Mouse (Mus musculus) natural killer cell, adult 2 months (primary cell): ENCODE results near the gene Ktn1.

Experiments
- DNase-seq, 2 experiments: peaks; one replicate each; pipeline ENCODE4 v3.0.0; 2022; ENCODE audit warnings: low spot score in 2 of 2

Ktn1 gene

DNA sequence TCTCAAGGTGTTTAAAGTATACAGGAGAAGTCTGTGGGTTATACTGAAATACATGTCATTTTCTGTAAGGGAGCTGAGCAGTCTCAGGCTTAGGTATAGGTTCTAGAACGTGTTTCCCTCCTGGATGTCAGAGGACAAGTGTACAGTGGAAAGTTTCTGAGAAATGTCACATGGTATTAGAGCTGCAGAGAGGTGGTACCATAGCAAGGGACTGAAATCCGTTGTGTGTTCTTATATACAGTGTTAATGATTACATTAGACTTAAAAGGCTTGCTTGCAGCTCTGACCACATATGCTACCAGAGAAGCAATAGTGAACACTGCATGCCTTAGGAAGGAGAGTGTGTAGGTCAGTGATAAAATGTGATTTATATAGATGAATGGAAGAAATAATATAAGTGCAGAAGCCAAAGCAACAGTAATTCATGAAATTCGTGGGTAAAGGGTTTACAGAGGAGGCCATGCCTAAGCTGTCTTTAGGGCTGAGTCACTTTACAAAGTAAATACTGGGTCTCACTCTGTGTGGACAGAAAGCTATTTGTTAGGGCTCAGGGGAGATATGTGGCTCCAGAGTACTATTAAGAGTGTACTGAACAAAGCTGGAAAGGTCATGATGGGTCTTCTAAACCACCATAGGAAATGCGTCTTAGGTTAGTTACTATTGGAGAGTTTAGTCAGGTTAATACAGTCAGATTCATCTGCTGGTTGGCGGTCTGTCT lies 17.0 kb downstream of the Ktn1 start:
- no peak for DNase-seq

DNA sequence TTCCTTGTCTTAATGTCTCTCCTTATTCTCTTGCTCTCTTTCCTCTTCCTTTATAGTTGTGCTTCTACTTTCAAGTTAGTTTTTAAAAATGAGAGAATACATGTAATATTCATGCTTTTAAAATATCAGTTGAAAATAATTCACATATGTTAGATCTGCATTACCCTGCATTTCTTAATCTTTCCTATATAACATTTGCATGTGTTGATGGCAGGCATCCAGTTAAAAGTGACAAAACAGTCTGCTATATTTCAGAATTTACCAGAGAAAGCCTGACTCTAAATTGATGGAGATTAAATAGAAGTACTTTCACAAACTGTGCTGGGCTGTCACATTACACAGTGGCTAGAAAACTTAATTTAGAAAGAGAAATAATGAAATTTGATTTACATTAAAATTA lies 19.8 kb downstream of the Ktn1 start:
- no peak for DNase-seq

DNA sequence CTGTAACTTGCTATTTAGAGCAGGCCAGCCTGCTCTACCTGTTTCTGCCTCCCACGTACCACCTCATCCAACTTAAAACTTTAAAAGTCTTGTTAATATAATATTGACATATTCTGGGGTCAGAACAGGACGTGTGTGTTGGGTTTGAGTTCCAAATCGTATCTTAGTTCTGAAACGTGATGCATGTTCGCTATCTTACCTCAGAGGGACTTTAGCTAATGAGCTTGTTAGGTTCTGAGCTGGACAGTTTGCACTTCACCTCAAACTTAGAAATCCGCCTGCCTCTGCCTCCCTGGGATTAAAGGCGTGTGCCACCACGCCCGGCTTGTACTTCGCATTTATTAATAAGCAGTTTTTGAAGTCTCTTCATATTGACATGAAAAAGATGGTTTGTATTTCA lies 34.6 kb downstream of the Ktn1 start:
- DNase-seq: no peak

DNA sequence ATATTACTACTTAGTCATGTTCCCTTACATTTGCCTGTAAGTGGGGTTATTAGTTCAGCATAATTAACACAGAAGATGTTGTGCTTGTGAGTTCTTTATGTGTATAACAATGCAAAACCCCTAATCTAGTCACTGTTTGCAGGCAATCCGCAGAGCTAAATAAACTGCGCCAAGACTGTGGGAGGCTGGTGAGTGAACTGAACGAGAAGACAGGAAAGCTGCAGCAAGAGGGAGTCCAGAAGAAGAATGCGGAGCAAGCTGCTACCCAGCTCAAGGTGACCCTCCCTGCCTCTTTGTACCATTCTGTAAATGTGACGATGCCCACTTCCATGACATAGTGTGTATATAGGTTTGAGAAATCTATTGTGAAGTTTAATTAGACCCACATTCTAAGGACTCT lies 36.3 kb downstream of the Ktn1 start:
- DNase-seq: no peak

DNA sequence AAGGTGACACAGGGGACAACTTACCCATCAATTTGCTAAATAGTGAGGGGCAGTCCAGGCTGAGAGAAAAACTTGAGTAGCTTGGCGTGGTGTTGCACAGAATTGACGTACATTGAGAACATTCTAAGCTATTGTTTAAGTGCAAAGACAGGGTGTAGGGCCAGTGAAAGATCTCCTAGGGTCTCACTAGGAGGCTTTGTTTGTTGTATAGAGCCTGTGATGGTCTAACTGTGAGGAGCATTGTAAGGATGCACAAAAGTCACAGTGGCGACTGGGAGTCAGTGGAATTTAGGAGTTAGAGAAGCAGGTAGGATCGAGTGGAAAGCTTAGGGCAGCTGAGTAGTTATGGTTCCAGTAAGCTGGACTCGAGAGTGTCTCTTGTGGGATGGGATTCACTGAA lies 50.9 kb downstream of the Ktn1 start:
- DNase-seq: no peak

DNA sequence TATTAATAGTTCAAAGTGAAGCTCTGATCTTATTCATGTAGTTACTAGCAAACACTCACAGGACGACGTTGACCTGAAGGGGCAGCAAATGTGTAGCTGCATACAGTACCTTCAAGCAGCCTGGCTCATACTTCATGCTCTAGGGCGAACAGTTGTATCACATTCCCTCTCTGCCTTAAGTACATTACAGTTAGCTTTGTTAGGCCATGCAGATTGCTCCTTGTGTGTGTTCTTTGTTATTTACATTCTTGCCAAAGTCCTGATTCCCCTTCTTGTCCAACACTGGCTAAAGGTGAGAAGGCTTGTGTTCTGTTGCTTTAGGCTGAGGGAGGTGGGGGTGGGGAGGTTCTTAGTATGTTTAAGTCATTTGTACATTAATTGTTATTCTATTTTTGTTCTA lies 61.3 kb downstream of the Ktn1 start:
- DNase-seq: no peak

DNA sequence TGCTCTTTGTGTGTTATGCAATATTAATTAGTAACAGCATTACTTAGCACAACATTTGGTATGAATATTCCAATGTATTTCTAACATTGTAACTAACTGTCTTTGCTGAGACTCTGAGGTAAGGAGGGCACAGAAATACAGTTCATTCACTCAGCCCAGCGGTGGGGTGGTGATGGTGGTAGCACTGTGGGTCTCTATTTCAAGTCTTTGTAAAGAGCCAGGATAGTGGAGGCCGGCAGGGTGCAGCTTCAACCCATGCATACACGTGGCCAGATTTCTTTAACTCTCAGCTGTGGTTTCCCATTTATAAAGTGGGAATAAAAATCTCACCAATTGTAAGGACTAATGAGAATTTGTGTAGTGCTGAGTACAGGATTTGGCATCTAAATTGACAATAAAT lies 67.5 kb downstream of the Ktn1 start:
- DNase-seq: no peak

DNA sequence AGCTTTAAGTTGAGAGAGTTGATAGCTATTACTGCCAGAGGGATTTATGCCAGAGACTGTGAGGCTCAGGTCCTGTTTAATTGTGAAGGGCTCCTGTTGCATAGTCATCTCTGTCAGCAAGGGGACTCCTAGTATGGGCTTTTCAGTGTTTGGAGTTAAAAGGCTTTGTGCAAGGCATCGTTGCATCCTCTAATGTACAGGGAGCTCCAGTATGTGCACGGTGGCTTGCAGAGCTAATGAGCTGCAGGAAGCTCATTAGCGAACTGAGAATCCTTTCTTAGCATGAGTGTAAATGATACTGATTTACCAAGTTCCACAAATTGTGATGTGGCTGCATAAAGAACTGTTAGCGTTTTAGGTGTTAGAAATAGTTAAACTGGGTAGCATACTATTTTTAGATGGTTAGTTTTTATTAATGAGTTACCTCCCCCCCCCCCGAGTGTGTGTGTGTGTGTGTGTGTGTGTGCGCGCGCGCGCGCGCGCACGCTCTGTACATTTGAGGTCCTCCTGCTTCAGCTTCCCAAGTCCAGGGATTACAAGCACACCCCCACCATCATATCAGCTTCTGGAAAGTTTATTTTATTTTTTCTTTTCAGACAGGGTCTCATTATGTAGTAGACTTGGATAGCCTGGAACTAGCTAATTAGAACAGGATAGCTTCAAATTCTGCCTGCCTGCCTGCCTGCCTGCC lies 69.8 kb downstream of the Ktn1 start:
- no peak for DNase-seq

DNA sequence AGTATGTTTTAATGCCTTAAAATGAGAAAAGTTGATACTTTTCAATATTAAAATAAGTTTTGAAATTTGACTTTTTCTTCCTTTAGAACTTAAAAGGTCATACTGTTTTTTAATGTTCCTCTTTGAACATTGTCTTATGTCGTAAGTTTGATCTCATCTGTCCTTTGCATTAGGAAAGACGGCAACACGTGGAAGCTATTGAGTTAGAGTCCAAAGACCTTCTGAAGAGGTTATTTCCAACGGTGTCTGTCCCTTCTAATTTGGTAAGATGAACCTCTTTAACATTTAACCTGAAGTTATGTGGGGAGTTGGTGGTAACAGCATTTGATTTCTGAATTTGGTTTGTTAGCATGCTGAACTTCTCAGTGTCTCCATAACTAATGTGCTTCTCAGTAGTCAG lies 71.8 kb downstream of the Ktn1 start:
- DNase-seq: no peak

DNA sequence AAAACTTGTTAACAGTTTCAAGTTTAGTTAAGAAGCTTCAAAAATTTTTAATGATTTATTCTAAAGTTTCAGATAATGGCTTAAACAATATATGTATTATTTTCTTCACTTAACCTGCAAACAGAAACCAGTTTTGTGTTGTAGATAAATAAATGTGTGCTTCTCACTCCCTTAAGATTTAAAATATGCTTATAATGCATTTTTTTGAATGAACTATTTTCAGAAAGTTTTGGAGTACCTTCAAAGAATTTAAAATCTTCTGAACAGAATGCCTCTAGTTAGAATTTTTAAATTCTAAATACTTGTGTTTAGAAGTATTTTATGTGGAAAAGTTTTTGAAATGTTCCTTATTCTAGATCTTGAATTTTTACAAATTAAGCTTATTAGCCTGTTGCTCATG lies 74.8 kb downstream of the Ktn1 start:
- no peak for DNase-seq

DNA sequence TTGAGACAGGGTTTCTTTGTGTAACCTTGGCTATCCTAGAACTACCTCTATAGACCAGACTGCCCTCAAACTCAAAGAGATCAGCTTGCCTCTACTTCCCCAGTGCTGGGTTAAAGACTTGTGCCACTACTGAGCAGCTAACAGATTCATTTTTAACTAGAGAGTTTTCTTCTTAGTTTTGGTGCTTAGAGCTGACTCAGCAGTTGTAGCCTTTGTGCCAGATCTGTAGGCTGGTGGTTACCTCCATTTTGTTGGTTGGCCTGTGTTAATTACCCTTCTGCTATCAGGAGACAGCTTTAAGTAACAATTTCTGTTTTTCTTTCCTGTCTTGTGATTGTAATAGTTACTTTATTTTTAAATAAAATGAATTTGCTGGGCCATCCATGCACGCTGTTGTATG lies 80.3 kb downstream of the Ktn1 start:
- no peak for DNase-seq

DNA sequence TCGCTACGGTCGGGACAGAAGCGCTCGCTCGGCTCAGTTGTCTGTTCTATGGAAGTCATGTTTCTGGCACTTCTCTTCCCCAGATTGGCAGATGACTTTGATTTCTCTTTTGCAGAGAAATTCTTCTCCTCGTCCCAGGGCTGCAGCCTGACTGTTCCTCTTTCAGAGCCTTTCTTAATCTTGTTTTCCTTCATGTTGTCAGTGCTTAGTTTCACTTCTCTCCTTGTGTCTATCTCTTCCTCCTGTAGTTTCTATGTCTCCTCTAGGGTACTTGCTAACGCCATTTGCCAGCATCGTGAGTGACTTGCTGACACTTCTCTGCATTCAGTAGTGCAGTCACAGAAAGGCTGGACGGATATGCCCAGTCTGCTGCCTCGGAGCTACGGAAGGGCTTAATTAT lies 87.1 kb downstream of the Ktn1 start:
- no peak for DNase-seq

DNA sequence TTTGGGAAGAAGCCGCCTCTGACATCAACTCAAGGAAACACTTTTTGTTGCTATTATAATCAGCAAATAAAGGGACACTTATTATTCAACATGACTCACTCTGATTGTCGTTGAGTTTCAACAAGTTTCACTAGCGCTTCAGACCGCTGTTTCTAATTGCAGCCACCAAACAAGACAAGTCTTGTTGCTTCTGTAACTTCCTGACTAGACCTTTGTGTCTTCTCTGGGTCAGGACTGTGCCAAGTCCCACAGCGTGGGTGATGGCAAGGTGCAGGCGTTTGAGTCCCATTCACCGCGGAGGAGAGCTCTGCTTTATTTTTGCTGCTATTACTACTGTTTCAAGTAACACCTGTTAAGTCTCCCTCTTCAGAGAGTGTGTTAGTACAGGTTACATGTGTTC lies 88.2 kb downstream of the Ktn1 start:
- DNase-seq: no peak

DNA sequence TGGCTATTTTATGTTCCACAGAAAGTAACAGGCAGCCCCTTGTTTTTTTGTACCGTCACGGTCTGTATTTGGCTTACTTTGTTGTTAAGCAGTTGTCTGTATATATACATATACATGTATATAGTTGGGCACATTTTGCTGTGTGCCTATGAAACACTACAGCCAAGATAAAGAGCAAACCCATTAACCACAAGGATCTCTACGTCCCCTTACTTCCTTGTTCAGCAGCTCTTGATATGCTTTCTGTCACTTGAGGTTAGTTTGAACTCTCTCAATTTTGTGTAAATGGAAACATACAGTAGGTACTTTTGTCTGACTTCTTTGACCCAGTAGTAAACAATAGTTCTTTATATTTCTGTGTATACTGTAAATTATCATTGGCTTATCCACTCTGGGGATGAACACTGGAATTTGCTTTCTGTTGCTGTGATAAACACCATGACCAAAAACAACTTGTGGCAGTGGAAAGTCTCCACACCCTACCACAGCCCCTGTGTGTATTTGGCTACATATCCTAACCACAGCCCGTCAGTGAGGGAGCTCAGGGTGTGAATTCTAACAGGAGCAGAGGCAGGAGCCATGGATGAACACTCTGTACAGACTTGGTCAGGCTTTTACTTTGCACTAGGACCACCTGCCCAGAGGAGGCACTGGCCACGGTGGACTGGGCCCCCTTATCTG lies 92.2 kb downstream of the Ktn1 start:
- no peak for DNase-seq

DNA sequence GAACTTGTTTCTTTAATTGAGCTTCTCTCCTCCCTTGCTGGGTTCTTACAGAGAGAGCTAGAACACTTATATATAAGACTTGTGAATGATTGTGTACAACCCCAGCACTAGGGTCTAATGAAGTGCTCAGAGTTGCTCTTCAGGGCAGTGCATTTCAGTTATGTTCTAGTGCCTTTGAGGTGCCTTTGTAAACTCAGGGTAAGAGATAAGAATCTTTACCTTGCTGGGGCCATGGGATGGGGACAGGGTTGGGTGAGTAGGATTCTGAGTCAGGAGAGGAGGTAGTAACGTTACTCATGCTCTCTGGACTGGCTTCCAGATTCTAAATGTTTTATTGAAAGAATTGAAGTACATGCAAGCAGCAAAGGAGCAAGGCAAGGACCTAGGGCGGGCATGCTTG lies 92.8 kb downstream of the Ktn1 start:
- DNase-seq: no peak

DNA sequence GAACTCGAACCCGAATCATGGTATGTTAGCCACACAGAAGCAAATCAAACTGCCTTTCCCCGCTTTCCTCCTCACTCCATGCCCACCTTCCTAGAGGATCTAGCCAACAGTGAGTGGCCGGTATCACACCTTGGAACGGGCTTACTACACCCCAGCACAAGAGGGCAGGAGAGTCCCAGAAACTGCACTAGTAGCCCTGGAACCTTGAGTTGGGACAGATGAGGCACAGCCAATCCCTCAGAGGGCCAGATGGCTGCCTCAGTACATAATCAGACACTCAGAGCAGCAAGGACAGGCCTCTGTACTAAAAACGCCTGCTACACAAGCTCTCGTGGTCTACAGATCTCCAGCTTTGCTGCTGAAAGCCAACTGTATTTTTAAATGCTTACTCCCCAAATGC lies 94.4 kb downstream of the Ktn1 start:
- DNase-seq: no peak

DNA sequence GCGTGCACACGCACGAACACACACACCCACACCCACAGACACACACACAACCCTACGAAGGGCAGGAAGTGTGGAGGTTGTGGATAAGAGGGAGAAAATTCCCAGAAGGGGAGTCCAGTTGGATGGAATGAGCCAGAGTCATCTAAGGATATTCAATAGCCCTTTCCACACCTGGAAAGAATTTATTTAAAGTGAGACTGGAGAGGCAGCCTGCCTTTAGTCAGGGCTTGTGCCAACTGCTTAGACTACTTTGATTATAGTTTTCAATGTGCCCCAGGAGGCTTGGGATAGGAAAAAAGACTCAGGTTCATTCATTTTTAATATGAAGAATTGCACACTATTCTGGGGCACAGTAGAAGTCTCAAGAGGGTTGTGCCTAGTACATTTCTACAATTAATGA lies 96.8 kb downstream of the Ktn1 start:
- DNase-seq: no peak

DNA sequence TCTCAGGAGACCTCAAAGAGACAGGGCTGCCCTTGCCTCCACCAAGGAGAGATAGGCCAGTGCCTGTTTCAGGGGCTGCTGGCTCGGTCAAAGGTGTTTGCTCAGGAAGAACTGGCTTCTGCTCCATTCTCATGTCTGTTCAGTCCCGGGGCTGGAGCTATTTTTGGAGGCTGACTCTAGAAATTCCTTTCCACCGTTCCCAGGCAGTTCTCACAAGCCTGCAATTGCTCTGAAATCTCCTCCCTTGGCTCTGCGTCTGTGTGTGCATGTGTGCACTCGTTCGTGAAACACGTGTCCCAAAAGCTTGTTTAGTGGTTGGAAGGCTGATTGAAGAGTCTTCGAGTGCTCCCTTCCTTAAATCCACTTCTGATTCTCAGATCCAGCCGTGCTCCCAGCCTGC lies 99.3 kb downstream of the Ktn1 start:
- no peak for DNase-seq

DNA sequence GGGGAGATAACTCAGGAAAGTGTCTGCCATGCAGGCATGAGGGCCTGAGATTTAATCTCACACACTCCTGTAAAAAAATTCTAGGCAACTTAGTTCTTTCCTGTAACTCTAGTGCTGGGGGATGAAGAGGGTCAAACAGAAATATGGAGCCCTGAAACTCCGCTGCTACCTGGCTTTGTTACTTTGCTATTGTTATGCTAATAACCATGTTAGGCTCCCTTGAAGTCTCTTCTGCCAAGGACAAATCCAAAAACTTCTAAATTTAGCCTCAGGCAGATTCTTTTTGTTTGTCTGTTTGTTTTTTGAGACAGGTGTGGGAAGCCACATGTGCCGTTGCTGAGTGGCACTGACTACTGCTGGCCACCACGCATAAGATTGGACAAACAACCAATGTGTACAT lies 100.5 kb downstream of the Ktn1 start:
- no peak for DNase-seq

DNA sequence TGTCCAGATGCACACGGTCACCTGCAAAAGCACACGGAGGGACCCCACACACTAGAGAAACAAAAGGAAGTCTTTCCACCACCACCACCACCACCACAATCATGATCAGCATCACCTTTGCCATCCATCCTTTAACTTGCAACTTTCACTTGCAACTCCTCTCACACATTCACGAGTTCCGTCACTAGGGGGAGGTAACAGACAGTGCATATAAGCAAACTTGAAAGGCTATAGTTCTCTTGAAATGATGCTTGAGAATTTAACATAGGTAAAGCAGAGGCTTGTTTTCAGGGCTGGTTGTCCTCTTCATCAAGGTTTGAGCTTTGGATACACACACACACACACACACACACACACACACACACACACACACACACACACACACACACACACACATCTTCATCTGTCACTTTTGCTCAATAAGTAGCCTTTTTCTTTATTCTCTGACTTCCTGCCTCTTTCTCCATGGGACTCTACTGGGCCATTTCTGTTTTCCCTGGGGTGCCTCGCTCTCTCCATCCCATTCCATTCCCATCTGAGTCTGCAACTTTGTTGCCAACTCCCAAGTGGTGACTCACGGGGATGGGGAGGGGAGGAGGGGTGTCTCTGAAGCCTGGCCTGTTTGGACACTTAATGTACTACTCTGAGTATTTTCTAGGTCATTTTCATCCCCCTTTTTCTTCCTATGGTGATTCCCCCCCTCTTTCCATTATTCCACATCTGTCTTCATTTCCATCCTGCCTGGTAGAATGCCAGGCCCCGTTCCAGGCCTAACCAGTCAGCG lies 103.4 kb downstream of the Ktn1 start:
- DNase-seq: no peak

DNA sequence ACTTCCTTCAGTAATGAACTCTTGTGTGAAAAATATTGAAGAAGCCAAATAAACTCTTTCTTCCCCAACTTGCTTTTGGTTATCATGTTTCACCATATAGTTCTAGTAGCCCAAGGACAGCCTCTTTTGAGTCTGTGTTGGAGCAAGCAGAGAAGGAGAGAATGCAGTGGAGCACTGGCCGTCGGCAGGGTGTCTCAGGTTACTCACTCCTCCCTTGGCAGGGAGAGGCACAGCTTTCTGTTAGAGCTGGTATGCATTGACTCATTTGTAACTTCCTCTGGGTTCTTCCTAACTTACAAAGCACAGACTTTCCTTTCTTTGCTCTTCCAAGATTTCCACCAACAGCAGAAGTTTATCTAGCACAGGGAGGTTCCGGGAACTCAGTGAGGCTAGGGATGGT lies 105.3 kb downstream of the Ktn1 start:
- DNase-seq: no peak

DNA sequence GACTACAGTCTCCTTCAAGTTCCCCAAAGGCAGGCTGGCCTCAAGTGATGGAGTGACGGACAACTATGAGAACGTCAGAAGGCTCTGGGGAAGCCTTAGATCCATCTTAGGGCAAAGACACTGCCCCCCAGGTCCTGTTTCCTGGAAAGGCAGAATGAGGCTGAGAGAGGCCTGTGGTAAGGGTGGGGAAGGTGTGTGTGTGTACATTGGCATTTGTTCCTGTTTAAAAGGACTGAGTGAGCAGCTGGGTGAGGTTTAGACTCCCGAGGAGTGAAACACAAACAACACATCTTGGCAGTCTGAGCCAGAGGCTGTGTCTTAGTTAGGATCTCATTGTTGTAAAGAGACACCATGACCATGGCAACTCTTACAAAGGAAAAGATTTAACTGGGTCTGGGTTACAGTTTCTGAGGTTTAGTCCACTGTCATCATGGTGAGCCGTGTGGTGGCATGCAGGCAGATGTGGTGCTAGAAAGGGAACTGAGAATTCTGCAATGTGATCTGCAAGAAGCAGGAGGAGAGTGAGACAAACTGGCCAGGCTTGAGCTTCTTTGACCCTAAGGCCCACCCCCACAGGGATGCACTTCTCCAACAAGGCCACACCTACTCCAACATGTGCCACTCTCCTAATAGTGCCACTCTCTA lies 106.1 kb downstream of the Ktn1 start:
- no peak for DNase-seq
